Mouse (Mus musculus) ES-E14 (cell line): ENCODE measurements around the gene Fbxo36.

Experiments used
- CHD2 ChIP-seq: IDR thresholded peaks from 2 replicates; pipeline ENCODE4 v1.6.1; 2014; ENCODE audit warnings: mild to moderate bottlenecking, low read depth, low read length, inconsistent platforms
- MAFK ChIP-seq: IDR thresholded peaks from 2 replicates; pipeline ENCODE4 v1.6.1; 2014; ENCODE audit warnings: mild to moderate bottlenecking, low read depth, low read length, inconsistent platforms; ENCODE audit not compliant: insufficient read depth

DNA sequence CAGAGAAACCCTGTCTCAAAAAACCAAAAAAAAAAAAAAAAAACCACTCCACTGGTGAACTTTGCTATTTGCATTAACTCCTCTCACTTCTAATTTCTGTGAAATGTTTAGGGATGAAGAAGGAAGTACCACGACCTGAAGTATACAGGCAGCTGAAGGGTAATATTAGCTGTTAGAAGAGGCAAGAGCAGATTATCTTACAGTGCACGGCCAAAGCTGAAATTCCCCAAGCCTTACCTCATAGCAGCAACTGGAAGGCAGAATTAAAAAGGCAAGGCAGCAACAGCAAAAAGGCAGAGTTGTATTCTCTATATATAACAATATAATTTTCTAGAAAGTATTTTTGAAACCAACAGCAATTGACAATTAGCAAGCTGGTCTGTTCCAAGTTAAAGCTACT, 14.6 kb upstream of the Fbxo36 start:
- TF ChIP-seq MAFK (no peak), CHD2 (no peak)
